Mouse (Mus musculus) olfactory bulb, adult 2 months (tissue): Measurements from ENCODE around the gene Ppp1r14a.

Source experiments
- CTCF ChIP-seq: fragments of 200-500 bp; IDR thresholded peaks from 2 replicates; pipeline ENCODE4 v1.5.1; 2012; ENCODE audit warnings: low read depth, mild to moderate bottlenecking, low read length, moderate library complexity; ENCODE audit not compliant: insufficient read depth
- POLR2A ChIP-seq: fragments of 200-500 bp; IDR thresholded peaks from 2 replicates; pipeline ENCODE4 v1.6.1; 2012; ENCODE audit warnings: mild to moderate bottlenecking, low read depth, low read length, moderate library complexity; ENCODE audit not compliant: insufficient read depth

GRCm38 (mm10) chr7:29287481-29287880, 1.6 kb upstream of the Ppp1r14a start:
- TF ChIP-seq POLR2A (no peak), CTCF (no peak)
